Mouse (Mus musculus) left cerebral cortex, postnatal 10 days (tissue): ENCODE data around the gene Ammecr1. TPM values are rescaled to one million over a fixed set of nuclear protein-coding genes. Genes with fewer than 3 reads are reported as not detected.

ENCODE experiments used
- DNase-seq, 2 experiments: peaks; one replicate each; pipeline ENCODE4 v3.0.0; 2021 to 2022; ENCODE audit warnings: low spot score in 2 of 2, mixed read lengths in 1 of 2; ENCODE audit errors: extremely low spot score in 1 of 2
- intact Hi-C: fragments of 180-260 bp; cut with DNase I; formaldehyde crosslinking; loops from one replicate; pipeline ENCODE4 v1.15.1; 2025
- total RNA-seq, 2 experiments: library from RNA; stranded (reverse); gene quantifications; 2 replicates each; pipeline ENCODE4 v1.2.3; 2021

The Ammecr1 gene
- total RNA-seq, result 1 to 10 TPM; 4.5 to 4.6 TPM

DNA sequence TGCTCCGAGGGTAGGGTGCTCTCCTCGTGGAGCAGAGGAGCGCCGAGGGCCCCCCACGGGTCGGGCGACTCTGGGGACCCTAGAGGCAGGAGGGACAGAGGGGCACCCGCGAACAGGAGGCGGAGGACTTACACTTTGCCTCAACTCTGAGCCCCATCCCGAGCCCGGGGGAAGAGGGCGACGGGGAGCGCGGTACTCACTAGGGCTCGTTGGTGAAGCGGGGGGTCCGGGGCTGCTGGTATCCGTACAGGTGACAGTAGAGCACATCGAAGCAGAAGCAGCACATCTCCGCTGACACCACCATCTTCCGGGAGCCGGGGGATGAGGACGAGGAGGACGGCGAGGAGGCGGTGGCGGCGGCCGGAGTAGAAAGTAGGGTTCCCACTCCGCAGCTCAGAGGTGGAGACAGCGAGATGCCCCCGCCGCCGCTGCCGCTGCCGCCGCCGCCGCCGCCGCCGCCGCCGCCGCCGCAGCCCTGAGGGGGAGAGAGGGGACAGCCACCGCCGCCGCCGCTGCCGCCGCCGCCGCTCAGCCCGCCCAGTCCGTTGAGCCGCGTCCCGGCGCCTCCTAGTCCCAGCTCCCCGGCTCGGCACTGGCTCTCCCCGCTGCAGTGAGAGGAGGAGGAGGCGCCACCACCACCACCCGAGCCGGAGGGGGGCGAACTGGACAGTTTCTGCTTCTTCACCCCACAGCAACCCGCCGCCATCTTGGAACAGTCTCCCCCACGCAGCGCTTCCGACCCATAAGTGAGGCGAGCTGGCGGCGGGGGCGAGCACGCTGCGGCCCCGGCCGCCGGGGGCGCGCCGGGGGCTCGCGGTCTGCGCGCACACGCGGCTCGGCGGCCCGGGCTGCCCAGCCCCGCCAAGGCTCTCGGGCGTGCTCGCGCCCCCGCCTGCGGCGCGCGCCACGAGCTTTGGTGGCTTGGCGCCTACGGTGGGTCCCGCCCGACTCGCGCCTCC lies at the start of gene Ammecr1:
Gene Ammecr1 (minus strand): TSS at position 721 of the 959 bp plus-strand sequence.
- DNase-seq, result peak; percentile 26 to 86
- intact Hi-C loops, result loop anchor here (10.0 kb wide), 1 partner anchor 141 kb away; no protein-coding TSS in a partner anchor

DNA sequence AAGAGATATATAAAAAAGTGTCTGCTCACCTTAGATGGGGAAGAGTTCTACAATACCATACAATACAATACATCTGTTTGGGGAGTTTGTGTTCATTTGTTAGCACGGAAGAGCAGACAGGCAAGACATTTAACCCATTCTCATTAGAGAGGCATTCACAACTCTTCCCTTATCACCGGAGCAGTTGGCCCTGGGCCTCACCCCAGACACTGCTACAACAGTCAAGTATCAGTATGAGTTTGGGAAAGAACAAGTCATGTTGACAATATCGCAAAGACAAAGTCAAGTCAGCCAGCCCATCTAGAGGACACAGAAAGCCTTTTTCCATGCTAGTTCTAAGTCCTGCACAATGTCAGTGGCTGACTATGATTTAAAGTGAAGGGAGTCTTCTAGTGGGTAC lies 47.6 kb upstream of the Ammecr1 start:
- intact Hi-C loops, result no loop called here
- DNase-seq, result no peak

DNA sequence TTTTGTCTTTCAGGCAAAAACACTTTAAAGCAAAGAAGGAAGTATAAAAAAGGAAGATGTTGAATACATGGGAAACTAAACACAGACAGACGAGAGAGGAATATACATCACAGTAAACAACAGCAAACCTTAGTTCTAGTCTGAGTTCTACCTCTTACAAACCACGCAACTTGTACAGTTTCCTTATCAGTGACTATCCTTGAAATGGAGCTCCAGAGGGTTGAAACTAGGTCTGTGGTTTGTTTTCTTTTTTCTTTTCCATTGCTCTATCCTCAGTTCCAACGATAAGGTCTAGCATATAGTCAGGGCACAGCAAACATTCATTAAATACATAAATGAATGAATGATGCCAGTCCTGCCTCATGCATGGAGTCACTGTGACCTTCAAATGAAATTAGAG lies 45.8 kb upstream of the Ammecr1 start:
- no peak for DNase-seq
- intact Hi-C loops, result no loop called here

DNA sequence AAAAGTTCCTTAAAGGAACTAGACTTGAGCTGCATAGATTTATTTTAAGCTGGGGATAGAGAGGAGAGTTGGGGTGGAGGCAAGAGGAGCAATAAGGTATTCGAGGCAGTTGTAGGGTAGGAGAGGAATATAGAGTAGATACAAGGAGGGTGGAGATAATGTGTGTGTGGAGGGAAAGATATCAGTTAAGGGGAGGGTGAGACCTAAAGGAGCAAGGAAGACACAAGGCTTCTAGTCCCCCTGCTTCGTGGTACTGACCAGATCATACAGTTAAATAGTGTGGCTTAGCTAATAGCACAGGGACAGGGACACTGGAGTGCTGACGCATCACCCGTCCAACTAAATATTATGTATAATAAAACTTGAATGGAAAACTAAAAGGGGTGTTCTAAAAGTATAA lies 45.3 kb upstream of the Ammecr1 start:
- intact Hi-C loops, result no loop called here

DNA sequence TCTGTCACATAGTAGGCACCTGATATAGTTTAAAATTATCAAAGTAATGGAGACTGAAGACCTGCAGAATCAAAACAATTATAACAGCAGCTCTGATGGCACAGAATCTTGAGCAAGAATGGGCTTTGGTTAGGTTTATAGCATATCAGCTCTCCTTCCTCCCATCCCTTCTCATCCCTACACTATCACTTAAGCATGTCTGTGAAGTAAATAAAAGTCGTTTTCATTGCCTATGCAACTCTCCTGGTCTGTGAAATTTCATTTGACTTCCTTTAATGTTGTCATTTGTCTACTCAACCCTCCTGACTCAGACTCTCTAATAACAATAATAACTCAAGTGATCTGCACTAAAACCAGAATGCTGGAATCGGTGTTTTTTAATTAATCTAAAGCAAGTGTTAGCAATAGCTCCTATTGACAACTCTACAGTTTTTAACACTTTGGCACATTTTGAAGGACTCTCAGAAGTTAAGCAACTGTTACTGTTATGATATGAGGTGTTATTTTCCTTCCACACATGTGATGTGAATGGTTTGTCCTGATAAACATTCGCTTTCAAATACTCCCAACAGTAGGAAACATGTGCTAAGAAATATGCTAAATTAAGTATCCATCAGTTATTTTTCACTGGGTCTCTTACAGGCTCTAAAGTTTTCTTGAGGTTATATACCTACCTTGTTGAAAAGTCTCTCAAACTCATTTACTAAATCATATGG lies 37.8 kb upstream of the Ammecr1 start:
- no peak for DNase-seq
- intact Hi-C loops, result no loop called here

More for the DNA sequence above, 45.3 kb upstream of the Ammecr1 start:
- DNase-seq, result no peak

DNA sequence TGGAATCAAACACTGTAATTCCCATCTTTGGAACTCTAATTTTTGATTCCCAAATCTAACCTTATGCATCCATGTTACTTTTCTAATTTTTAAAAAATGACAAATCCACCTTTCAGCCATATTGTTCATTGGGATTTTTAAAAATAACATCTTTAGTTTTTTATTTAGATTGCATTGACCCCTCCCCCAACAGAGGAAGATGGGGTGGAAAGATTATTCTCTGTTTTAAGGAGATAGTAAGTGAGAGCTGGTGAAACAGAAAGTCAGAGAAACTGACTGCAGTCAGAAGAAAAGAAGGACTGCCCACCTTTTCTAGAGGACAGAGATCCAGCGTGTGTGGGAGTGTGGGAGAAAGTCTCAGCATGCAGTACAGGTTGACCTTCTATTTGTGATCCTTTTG lies 30.7 kb upstream of the Ammecr1 start:
- intact Hi-C loops, result no loop called here
- no peak for DNase-seq

DNA sequence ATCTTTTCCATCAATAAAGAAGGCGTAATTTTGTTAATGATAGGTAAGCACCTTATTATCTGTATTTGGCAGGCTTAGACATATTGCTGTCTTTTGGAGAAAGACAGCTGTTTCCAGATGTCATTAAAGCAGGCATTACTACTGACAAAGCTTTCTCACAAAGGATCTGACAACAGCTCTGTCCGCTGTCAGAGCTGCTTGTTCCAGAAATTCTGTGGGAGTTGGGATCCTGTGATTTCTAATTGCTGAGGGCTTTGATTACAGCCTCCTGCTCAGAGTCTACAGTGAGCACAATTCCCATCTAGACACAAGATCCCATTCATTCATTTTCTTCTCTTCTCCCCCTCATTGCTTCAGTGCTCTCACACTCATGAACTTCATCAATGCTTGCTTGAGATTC lies 28.0 kb upstream of the Ammecr1 start:
- DNase-seq, result no peak
- intact Hi-C loops, result no loop called here

DNA sequence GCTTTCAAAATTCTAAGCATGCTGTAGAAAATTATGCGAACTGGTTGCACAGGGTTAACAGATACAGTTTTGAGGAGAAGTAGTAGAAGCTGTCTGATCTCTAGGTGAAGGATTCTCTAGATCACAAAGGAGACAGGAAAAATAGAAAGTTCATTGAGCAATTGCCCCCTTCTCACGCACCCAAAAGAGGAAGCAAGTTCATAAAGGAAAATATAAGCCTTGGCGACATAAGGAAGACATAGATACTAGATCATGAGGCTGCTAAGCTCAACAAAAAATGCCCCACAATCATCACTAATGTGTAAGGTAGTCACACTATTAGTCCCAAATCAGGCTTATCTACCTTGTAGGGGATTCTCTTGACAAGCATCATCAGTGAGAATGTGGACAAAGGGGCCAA lies 17.6 kb upstream of the Ammecr1 start:
- intact Hi-C loops, result no loop called here
- DNase-seq, result no peak

DNA sequence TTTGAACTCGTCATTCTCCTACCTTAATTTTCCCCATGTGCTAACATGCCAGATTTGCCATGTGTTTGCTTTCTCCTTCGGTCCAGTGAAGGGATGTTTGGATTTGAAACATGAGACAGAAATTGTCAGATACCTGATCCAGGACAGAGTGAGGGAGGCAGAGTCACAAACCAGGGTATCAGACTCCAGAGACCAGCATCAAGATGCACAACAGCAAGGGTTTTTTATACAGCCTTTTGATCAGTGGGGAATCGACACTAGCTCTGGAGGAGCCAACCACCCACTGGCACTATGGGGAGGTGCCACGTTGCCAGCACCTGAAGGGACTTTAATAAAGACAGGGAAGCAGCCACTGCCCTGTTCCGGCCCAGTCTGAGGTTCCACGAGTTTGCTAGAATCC lies 17.1 kb upstream of the Ammecr1 start:
- no peak for DNase-seq
- intact Hi-C loops, result no loop called here

DNA sequence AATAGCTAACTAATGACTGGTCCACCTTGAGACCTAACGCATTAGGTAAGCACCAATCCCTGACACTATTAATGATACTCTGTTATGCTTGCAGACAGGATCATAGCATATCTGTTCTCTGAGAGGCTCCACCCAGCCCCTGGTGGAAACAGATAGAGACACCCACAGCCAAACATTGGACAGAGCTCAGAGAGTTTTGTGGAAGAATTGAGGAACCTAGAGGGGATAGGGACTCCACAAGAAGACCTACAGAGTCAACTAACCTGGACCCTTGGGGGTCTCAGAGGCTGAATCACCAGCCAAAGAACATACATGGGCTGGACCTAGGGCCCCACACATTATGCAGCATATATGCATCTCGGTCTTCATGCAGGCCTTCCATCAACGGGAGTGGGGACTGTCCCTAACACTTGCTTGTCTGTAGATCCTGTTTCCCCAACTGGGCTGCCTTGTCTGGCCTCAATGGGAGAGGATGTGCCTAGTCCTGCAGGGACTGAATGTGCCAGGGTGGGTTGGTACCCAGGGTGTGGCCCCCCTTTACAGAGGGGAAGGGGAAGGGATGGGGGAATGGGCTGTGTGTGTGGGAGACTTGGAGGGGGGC lies 15.1 kb upstream of the Ammecr1 start:
- no peak for DNase-seq
- intact Hi-C loops, result no loop called here

DNA sequence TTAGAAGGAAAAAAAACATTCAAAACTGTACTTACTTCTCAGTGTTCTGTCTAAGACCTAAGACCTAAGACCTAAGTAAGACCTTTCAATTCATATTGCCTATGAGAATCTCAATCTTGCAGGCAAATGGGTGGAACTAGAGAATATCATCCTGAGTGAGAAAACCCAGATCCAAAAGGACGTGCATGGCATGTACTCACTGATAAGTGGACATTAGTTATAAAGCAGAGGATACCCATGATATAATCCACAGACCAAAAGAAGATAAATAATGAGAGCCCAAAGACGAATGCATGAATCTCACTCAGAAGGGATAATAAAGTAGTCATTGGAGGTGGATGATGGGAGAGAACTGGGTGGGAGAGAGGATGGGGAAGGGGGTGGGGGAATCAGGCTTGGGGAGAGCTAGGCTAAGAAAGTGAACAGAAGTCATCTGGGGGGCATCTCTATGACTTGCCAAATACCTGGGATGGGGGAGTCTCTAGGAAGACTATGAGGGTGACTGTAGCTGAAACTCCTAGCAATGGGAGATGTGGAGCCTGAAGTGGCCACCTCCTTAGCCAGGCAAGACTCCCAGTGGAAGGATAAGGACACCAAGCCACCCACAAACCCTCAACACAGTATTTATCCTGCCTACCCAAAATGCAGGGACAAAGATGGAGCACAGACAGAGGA lies 14.5 kb upstream of the Ammecr1 start:
- DNase-seq, result no peak
- intact Hi-C loops, result no loop called here

DNA sequence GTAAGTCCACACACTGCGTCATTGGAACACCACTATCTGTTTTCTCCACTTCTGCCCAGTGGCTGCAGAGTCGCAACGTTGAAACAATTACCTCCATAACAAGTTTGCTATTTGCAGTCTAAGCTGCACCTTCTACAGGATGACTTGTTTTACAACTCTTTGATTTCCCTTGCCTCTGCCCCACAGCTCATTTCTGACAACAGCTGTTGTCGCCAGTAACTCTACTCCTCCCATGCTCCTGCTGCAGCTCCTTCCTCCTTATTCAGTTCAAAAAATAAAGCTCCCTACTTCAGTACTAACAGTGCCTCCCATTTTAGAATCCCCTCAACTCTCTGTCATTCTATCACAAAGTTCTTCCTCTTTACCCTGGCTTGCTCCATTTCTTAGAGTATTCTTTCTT lies 12.7 kb upstream of the Ammecr1 start:
- intact Hi-C loops, result no loop called here

DNA sequence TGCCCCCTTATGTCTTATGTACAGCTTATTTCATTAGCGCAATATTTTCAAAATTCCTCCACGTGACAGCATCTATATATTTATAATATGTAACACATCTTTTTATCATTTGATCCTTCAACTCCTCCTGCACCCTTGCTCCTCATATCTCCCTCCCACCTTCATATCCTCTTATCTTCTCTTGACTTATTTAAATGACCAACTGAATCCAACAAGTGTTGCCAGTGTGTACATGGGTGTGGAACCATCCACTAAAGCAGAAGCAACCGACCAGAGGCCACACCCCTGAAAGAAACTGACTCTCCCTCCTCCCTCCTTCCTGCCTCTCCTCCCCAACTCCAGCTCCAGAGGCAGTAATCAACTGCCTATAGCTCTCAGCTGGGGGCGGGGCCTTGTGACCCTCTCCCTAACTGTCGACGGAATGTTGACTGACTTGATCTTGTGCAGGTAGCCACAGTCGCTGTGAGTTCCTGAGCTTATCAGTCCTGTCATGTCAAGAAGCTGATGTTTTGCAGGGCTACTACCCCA lies 6.0 kb upstream of the Ammecr1 start:
- intact Hi-C loops, result no loop called here
- peak in 1 of 2 experiments; percentile 10 for DNase-seq

More for the DNA sequence above, 12.7 kb upstream of the Ammecr1 start:
- DNase-seq, result no peak

DNA sequence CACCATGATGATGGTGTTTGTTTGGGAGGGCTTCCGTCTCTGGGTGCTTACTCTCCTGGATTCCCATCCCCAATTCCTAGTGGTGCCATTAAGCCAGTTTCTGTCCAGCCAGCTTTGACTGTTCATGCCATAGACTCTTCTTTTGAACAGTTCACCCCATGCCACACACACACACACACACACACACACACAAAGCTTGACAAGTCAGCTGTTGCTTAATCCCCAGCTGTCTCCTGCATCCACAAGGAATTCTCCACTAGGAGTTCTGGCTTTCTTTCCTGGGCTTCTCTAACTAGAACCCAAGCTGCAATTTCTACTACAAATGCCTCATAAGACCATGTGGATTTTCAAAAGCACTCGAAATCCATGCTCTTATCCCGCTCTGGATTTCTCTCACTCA lies 5.2 kb upstream of the Ammecr1 start:
- no peak for DNase-seq
- intact Hi-C loops, result no loop called here

DNA sequence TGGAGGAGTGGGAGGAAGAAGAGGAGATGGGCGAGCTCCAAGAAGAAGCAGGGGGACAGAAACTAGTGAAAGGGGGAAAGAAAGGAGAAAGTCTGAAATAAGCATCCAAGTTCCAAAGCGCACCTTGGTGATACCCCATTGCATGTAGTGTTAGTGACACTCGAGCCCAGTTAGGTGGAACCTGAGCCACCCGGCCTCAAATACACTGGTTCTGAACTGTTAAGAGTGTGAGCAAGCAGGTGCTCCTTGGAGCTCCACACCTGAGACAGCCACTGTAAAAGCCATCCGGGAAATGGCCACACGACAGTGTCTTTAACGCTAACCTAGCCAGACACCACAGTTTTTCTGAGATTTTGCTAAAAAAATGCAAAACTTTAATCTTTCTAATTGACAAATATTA lies 539 bp upstream of the Ammecr1 start:
- intact Hi-C loops, result loop anchor here (10.0 kb wide), 1 partner anchor 142 kb away; no protein-coding TSS in a partner anchor
- DNase-seq, result peak in 1 of 2 experiments; percentile 12

DNA sequence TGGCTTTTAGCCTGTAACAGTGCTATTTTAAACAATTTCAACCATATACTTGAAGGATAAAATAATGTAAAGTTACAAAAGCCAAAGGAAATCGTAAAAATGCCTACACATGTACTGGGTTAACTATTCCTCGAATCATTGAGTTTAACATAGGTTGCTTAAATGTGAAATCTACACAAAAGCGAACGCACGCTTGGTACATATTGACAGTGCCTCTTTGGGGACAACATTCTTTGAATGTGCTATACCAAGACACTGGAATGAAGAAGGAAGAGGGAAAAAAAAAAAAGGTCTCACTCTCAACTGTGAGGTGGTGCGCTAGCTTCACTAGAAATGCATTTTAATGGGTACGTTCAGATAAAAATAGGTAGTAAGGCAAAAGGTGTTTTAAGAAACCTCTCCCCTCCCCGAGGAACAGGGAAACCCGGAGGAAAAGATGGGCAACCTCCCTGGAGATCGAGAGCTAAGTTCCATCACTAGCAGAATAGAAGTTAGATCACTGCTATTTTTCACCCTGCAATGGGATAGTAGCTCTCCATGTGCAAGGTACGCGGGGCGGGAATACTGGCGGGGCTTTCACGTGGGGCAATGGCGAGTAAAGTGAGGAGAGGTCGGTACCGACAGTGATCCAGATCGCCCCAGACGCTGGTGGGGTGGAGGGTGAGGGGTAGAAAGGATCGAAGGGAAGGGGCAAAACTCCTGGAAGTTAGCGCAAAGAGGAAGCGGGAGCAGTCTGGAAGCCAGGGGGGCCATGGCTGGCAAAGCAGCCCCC lies 1.1 kb downstream of the Ammecr1 start:
- no peak for DNase-seq
- intact Hi-C loops, result loop anchor here (10.0 kb wide), 1 partner anchor 141 kb away; no protein-coding TSS in a partner anchor

DNA sequence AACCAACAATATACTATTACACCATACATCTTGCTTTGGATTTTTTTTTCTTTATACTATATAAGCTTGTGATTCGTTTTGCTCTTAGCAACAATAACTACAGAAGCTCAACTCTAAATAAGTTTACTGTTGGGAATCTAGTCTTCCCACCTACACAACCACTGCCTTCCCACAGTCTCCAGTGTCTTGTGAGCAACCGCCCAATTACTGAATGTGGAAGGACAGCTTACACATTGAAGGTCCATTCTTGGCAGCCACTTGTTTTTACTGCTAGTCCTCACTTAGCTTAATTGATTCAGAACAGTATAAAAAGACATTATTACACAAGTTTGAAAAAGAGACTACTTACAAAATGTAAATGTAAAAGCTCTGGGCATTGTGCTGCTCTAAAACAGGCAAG lies 6.1 kb downstream of the Ammecr1 start:
- intact Hi-C loops, result loop anchor here (10.0 kb wide), 1 partner anchor 136 kb away; no protein-coding TSS in a partner anchor

More for the DNA sequence above, 6.1 kb downstream of the Ammecr1 start:
- DNase-seq, result no peak
